Mouse (Mus musculus): ENCODE measurements around the gene Tnc. TPM values are rescaled to one million over a fixed set of nuclear protein-coding genes. Genes with fewer than 3 reads are reported as not detected.

The Tnc gene
- polyA plus RNA-seq (2015; fragmentation: Nextera tagmentation; extraction: Ambion mirVana), result 1.1 and 1.5 TPM in 2 replicates

DNA sequence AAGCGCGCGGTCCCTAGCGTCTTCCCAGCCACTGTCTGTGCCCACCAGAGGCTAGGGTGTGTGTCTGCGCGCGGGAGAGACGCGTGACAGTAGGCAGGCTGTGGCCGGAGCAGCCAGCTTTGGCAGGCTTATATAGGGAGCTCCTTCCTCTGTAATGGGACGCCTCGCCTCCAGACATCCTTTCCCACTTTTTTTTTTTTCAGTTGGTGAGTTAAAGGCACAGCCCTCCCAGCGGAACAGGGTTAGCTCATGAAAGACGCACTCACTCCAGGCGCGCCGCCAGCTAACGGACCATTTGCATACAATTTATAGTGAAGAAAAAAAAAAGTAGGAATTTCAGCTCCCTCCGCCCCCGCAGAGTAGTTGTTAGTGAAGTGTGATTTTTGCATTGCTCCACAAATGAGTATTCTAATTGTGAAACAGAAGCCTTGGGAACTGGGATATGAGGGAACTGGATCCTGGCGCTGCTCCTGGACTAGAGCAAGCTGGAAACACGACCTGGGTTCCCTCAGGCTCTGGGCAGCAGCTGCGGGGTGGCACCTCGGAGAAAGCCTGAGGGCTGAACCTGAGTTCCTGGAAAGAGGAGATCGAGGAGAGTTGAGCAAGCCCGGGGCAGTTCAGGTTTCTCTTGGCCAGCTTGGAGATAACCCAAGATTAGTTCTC, at the start of gene Tnc:
Tnc (minus strand) TSS at position 185 of the 663 bp plus-strand sequence.

Other genes starting within 250 kb of the Tnc start
- 0.04 TPM in 1 of 2 replicates, not detected in the other for gene Tnfsf8, start 185.7 kb downstream of the Tnc start, polyA plus RNA-seq (2015; fragmentation: Nextera tagmentation; extraction: Ambion mirVana)